Mouse (Mus musculus): Measurements from ENCODE around the gene 1700017N19Rik.

DNA sequence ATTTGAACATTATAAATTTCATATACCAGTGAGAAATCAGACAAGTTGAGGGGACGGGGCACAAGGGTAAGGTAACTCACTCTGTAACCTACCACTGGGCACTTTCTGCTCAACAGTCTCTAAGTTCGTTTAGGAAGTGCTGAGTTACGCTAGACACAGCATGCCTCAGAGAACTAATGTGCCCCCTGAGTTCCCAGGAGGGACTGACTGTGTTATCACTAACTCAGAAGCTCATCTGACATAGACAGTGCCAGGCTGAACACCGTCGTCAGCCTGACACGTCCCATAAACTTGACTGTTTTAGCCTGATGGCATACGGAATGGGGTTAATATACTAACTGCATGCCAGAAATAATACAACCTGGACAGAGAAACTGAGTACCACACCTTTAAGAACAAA is 15.0 kb upstream of the 1700017N19Rik start:
- no peak for TF ChIP-seq CTCF (IDR thresholded peaks at IDR 0.05; ENCODE audit: low read depth)
- TF ChIP-seq EP300 (IDR thresholded peaks at IDR 0.05; ENCODE audit: low read depth), result no peak
